Mouse (Mus musculus) urinary bladder, postnatal 36 days (tissue): ENCODE measurements around the gene Me1.
"Not testable (repeated sequence)": the region's sequence is repeated elsewhere in the genome, so short reads cannot be mapped to it uniquely, and the experiment has no call there.

Source experiments
- DNase-seq, 2 experiments: peaks; one replicate each; pipeline ENCODE4 v3.0.0; 2022; ENCODE audit warnings: low spot score in 2 of 2, mixed read lengths in 1 of 2

The Me1 gene

GRCm38 (mm10) chr9:86599723-86600303 lies 95.9 kb downstream of the Me1 start:
- no peak for DNase-seq

- not testable (repeated sequence) for DNase-seq
These were observed 98.8 kb downstream of the Me1 start for GRCm38 (mm10) chr9:86596983-86597382.

GRCm38 (mm10) chr9:86594357-86594767 lies 101.4 kb downstream of the Me1 start:
- DNase-seq, result not testable (repeated sequence)

GRCm38 (mm10) chr9:86592676-86593668 lies 102.8 kb downstream of the Me1 start:
- DNase-seq, result no peak

- DNase-seq, result no peak
These were observed 108.5 kb downstream of the Me1 start for GRCm38 (mm10) chr9:86587019-86587795.

- DNase-seq, result peak; percentile 50 to 66
These were observed 112.0 kb downstream of the Me1 start for GRCm38 (mm10) chr9:86583740-86584139.

- DNase-seq, result no peak
These were observed 116.1 kb downstream of the Me1 start for GRCm38 (mm10) chr9:86579657-86580056.

GRCm38 (mm10) chr9:86575178-86575577 lies 120.6 kb downstream of the Me1 start:
- no peak for DNase-seq

- no peak for DNase-seq
These were observed 122.0 kb downstream of the Me1 start for GRCm38 (mm10) chr9:86573616-86574303.

GRCm38 (mm10) chr9:86572636-86573291 lies 123.0 kb downstream of the Me1 start:
- peak; percentile 54 to 71 for DNase-seq

- DNase-seq, result peak in 1 of 2 experiments; percentile 14
These were observed 123.6 kb downstream of the Me1 start for GRCm38 (mm10) chr9:86572196-86572595.

- DNase-seq, result peak; percentile 95 to 96
These were observed 124.1 kb downstream of the Me1 start, which contains the start of the genes Pgm3 and Rwdd2a for GRCm38 (mm10) chr9:86571540-86572135. TSS of gene Pgm3 (minus strand) at chr9:86571842. TSS of gene Rwdd2a (plus strand) at chr9:86571991.

- no peak for DNase-seq
These were observed 124.8 kb downstream of the Me1 start for GRCm38 (mm10) chr9:86570946-86571345.

- DNase-seq, result no peak
These were observed 125.4 kb downstream of the Me1 start for GRCm38 (mm10) chr9:86570261-86570890.

GRCm38 (mm10) chr9:86569314-86569910 lies 126.3 kb downstream of the Me1 start:
- no peak for DNase-seq

GRCm38 (mm10) chr9:86560543-86560942 lies 135.2 kb downstream of the Me1 start:
- no peak for DNase-seq

GRCm38 (mm10) chr9:86554641-86555040 lies 141.1 kb downstream of the Me1 start:
- no peak for DNase-seq

GRCm38 (mm10) chr9:86553886-86554285 lies 141.9 kb downstream of the Me1 start:
- no peak for DNase-seq

GRCm38 (mm10) chr9:86550717-86551116 lies 145.0 kb downstream of the Me1 start:
- DNase-seq, result no peak
